ENCODE assay signal across 8 mouse cellular contexts in the genomic region with DNA sequence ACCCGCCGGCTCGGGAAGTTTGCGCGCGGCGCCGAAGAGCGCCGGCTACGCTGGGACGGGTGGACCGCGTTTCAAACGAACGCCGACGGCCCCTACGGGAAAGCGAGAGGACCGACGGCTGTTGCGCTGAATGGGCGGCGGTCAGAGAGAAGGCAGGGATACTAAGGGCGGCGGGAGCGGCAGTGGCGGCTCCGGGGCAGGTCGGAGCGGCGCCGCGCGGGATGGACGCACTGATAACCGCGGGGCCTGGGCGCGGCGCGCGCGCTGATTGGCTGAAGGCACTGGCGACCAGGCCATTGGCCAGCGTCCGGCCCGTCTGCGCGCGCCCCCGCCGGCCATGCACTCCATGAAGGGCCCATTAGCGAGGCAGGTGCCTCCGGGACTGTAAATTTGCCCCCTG. TPM values are rescaled to one million over a fixed set of nuclear protein-coding genes. Genes with fewer than 3 reads are reported as not detected.
DNase-seq lines count a peak whose midpoint lies in the region; ATAC-seq lines count a peak whose summit lies in the region.

Gene Nkx6-2 (minus strand): TSS at position 203 of the 400 bp plus-strand sequence.

- H3K27me3 ChIP-seq in forebrain, embryonic 16.5 days (replicated peaks; ENCODE audit: control insufficient read depth, insufficient read depth, low read length) = peaks cover 87% of the 10 kb centered on the region
- H3K27me3 ChIP-seq in hindbrain, embryonic 14.5 days (ENCODE audit: control insufficient read depth, insufficient read depth, low read length) = peaks cover 98% of the 10 kb centered on the region
- peaks cover 100% of the 10 kb centered on the region for H3K27me3 ChIP-seq in limb, embryonic 13.5 days
- peaks cover 100% of the 10 kb centered on the region for H3K27me3 ChIP-seq in neural tube, embryonic 12.5 days (replicated peaks)

- WGBS in forebrain, embryonic 16.5 days = under 1% methylated on average over 45 of the region's 56 CpGs
- WGBS in hindbrain, embryonic 14.5 days = under 1% methylated on average over 56 of the region's 56 CpGs
- WGBS in limb, embryonic 13.5 days = under 1% methylated on average over 56 of the region's 56 CpGs
- under 1% methylated on average over 56 of the region's 56 CpGs for WGBS in neural tube, embryonic 12.5 days

- H3K4me1 ChIP-seq in forebrain, embryonic 16.5 days (replicated peaks; ENCODE audit: control insufficient read depth, insufficient read depth, low read length) = peaks cover 29% of the 10 kb centered on the region
- H3K4me1 ChIP-seq in hindbrain, embryonic 14.5 days (replicated peaks; ENCODE audit: control insufficient read depth, insufficient read depth, low read length) = peaks cover 8% of the 10 kb centered on the region; the same call in 1 of the 2 replicates
- peaks cover 46% of the 10 kb centered on the region for H3K4me1 ChIP-seq in limb, embryonic 13.5 days
- peaks cover 23% of the 10 kb centered on the region for H3K4me1 ChIP-seq in neural tube, embryonic 12.5 days

- peak; percentile 34 to 51 for DNase-seq in cerebellum, adult 18-20 months
- DNase-seq in cerebellum, adult 9-10 months = no peak
- DNase-seq in adrenal gland, postnatal 14 days = peak; percentile 61
- DNase-seq in hindbrain, embryonic 14.5 days (ENCODE audit: low spot score) = no peak

- no peak within 1 kb of the TSS for H3K27ac ChIP-seq in forebrain, embryonic 16.5 days (ENCODE audit: low read length)
- H3K27ac ChIP-seq in hindbrain, embryonic 14.5 days = no peak within 1 kb of the TSS
- H3K27ac ChIP-seq in limb, embryonic 13.5 days = no peak within 1 kb of the TSS
- H3K27ac ChIP-seq in neural tube, embryonic 12.5 days = no peak within 1 kb of the TSS

- ATAC-seq in forebrain, embryonic 16.5 days = peak; percentile 26; the same call in 1 of the 2 replicates
- ATAC-seq in hindbrain, embryonic 14.5 days (ENCODE audit: low FRiP score) = peak; percentile 43; the same call in 1 of the 2 replicates
- peak; percentile 24; the same call in 1 of the 2 replicates for ATAC-seq in limb, embryonic 13.5 days (ENCODE audit: low FRiP score, low read depth)
- ATAC-seq in neural tube, embryonic 12.5 days (ENCODE audit: low FRiP score, low read depth) = peak; percentile 42; the same call in 1 of the 2 replicates
- ATAC-seq in CD4-positive, CD25-positive, alpha-beta regulatory T cell, adult 4 months = no peak

- H3K4me2 ChIP-seq in forebrain, embryonic 16.5 days (ENCODE audit: low read length) = peak within 1 kb of the TSS; percentile 48
- H3K4me2 ChIP-seq in hindbrain, embryonic 14.5 days (replicated peaks) = peak within 1 kb of the TSS; percentile 44
- H3K4me2 ChIP-seq in limb, embryonic 13.5 days (replicated peaks) = peak within 1 kb of the TSS; percentile 66
- peak within 1 kb of the TSS; percentile 58 for H3K4me2 ChIP-seq in neural tube, embryonic 12.5 days (replicated peaks)

- H3K9ac ChIP-seq in forebrain, embryonic 16.5 days (replicated peaks; ENCODE audit: low read depth, low read length) = no peak within 1 kb of the TSS
- peak within 1 kb of the TSS; percentile 1; the same call in 1 of the 2 replicates for H3K9ac ChIP-seq in hindbrain, embryonic 14.5 days
- H3K9ac ChIP-seq in limb, embryonic 13.5 days = peak within 1 kb of the TSS; percentile 25; the same call in 1 of the 2 replicates
- H3K9ac ChIP-seq in neural tube, embryonic 12.5 days = 0 out of 2 replicates have a peak within 1 kb of the TSS, but pooled peaks have one; percentile 26

- H3K9me3 ChIP-seq in forebrain, embryonic 16.5 days (ENCODE audit: control insufficient read depth, low read length) = no peaks in the 10 kb centered on the region
- H3K9me3 ChIP-seq in hindbrain, embryonic 14.5 days (ENCODE audit: control insufficient read depth, low read length) = no peaks in the 10 kb centered on the region
- H3K9me3 ChIP-seq in limb, embryonic 13.5 days = no peaks in the 10 kb centered on the region
- no peaks in the 10 kb centered on the region for H3K9me3 ChIP-seq in neural tube, embryonic 12.5 days

- H3K4me3 ChIP-seq in forebrain, embryonic 16.5 days (replicated peaks; ENCODE audit: low read length) = peak within 1 kb of the TSS; percentile 32
- peak within 1 kb of the TSS; percentile 27 for H3K4me3 ChIP-seq in hindbrain, embryonic 14.5 days (replicated peaks; ENCODE audit: low read length)
- H3K4me3 ChIP-seq in limb, embryonic 13.5 days = peak within 1 kb of the TSS; percentile 42
- H3K4me3 ChIP-seq in neural tube, embryonic 12.5 days = peak within 1 kb of the TSS; percentile 35

- no peaks in the 10 kb centered on the region for H3K36me3 ChIP-seq in forebrain, embryonic 16.5 days (ENCODE audit: control insufficient read depth, insufficient read depth)
- H3K36me3 ChIP-seq in hindbrain, embryonic 14.5 days (replicated peaks; ENCODE audit: control insufficient read depth, insufficient read depth) = no peaks in the 10 kb centered on the region
- H3K36me3 ChIP-seq in limb, embryonic 13.5 days = peaks cover 20% of the 10 kb centered on the region
- H3K36me3 ChIP-seq in neural tube, embryonic 12.5 days = no peaks in the 10 kb centered on the region

RNA-seq across cellular contexts. Expression of gene Nkx6-2, which starts in this region (rescaled TPM):
- total RNA-seq in adrenal gland, postnatal 14 days (2021) = not detected in 2 replicates
- 1.1 and 1.4 TPM in 2 replicates for polyA plus RNA-seq in forebrain, embryonic 16.5 days (2015; fragmentation: Nextera tagmentation; extraction: Ambion mirVana)
- 13.7 and 15.1 TPM in 2 replicates for polyA plus RNA-seq in hindbrain, embryonic 14.5 days (2014; fragmentation: Nextera tagmentation; extraction: Ambion mirVana)
- polyA plus RNA-seq in limb, embryonic 13.5 days (2015; fragmentation: Nextera tagmentation; extraction: Ambion mirVana) = 0.08 TPM in 1 of 2 replicates, not detected in the other
- polyA plus RNA-seq in neural tube, embryonic 12.5 days (2016; fragmentation: Nextera tagmentation; extraction: Ambion mirVana) = 10.5 and 13.9 TPM in 2 replicates
- not detected for polyA plus RNA-seq in CD4-positive, CD25-positive, alpha-beta regulatory T cell, adult 4 months (2017; shearing (Covaris generic))

Comparison
In these comparisons a context has a peak if more than half of its experiments do, and no peak if none do; other contexts are left out.
1. DNase-seq: peak in cerebellum, adult 18-20 months (2 of 2); none in cerebellum, adult 9-10 months (single experiment) and hindbrain, embryonic 14.5 days (single experiment).
2. Peak in DNase-seq in adrenal gland, postnatal 14 days; RNA of the gene not detected or under 1 TPM.
3. Peak in ATAC-seq, H3K4me3 ChIP-seq, H3K9ac ChIP-seq and H3K4me2 ChIP-seq in limb, embryonic 13.5 days; RNA of the gene not detected or under 1 TPM.
4. Peak in every context shown above with its lines, with median percentiles within 50 percentile points of each other: H3K4me2 ChIP-seq and H3K4me3 ChIP-seq.